Mouse (Mus musculus) intestine, embryonic 16.5 days (tissue): ENCODE results near the gene Ifnk. TPM values are rescaled to one million over a fixed set of nuclear protein-coding genes. Genes with fewer than 3 reads are reported as not detected.

ENCODE experiments used
- polyA plus RNA-seq: library from polyadenylated mRNA; unstranded; fragments of >200 nt; fragmentation: Nextera tagmentation; extraction: Ambion mirVana; gene quantifications from 2 replicates; pipeline ENCODE4 v1.2.1, GENCODE M21; 2015

Gene Ifnk
- polyA plus RNA-seq, 1 experiment from 2014 or later = 0.45 TPM

Other genes with a start within 250 kb of the Ifnk start
- 27.3 and 27.5 TPM in 2 replicates for gene Mob3b, start 5.4 kb downstream of the Ifnk start, polyA plus RNA-seq
- 9.6 and 11.5 TPM in 2 replicates for gene C9orf72, start 74.1 kb downstream of the Ifnk start, polyA plus RNA-seq